Mouse (Mus musculus): ENCODE data around the gene Slc22a12. TPM values are rescaled to one million over a fixed set of nuclear protein-coding genes. Genes with fewer than 3 reads are reported as not detected.

Gene Slc22a12
- polyA plus RNA-seq, 1 experiment = not detected

GRCm38 (mm10) chr19:6507393-6507792, 35.4 kb downstream of the Slc22a12 start:
- no peak overlapping the region for H3K4me3 ChIP-seq (ENCODE audit: insufficient read depth, low read length)
- H3K27ac ChIP-seq (ENCODE audit: insufficient read depth, low read length) = no peak overlapping the region
- no peaks in the 10 kb centered on the region for H3K4me1 ChIP-seq (ENCODE audit: control insufficient read depth, insufficient read depth, low read length)
- TF ChIP-seq CTCF (IDR thresholded peaks at IDR 0.05; ENCODE audit: borderline replicate concordance, insufficient read depth, low read length) (no peak), POLR2A (IDR thresholded peaks at IDR 0.05; ENCODE audit: low read depth, low read length) (no peak)

GRCm38 (mm10) chr19:6504656-6505045, 38.2 kb downstream of the Slc22a12 start:
- Histone ChIP-seq H3K4me3 (ENCODE audit: insufficient read depth, low read length) (no peak overlapping the region), H3K4me1 (ENCODE audit: control insufficient read depth, insufficient read depth, low read length) (no peaks in the 10 kb centered on the region), H3K27ac (ENCODE audit: insufficient read depth, low read length) (no peak overlapping the region)
- TF ChIP-seq CTCF (IDR thresholded peaks at IDR 0.05; ENCODE audit: borderline replicate concordance, insufficient read depth, low read length) = no peak
- no peak for TF ChIP-seq POLR2A (IDR thresholded peaks at IDR 0.05; ENCODE audit: low read depth, low read length)

- Histone ChIP-seq H3K27ac (ENCODE audit: insufficient read depth, low read length) (no peak overlapping the region), H3K4me3 (ENCODE audit: insufficient read depth, low read length) (no peak overlapping the region), H3K4me1 (ENCODE audit: control insufficient read depth, insufficient read depth, low read length) (no peaks in the 10 kb centered on the region)
- TF ChIP-seq CTCF (IDR thresholded peaks at IDR 0.05; ENCODE audit: borderline replicate concordance, insufficient read depth, low read length) = no peak
- no peak for TF ChIP-seq POLR2A (IDR thresholded peaks at IDR 0.05; ENCODE audit: low read depth, low read length)
Measured at GRCm38 (mm10) chr19:6503926-6504655, 38.7 kb downstream of the Slc22a12 start.

GRCm38 (mm10) chr19:6502543-6503319, 40.1 kb downstream of the Slc22a12 start:
- no peak overlapping the region for H3K4me3 ChIP-seq (ENCODE audit: insufficient read depth, low read length)
- TF ChIP-seq POLR2A (IDR thresholded peaks at IDR 0.05; ENCODE audit: low read depth, low read length) (no peak), CTCF (IDR thresholded peaks at IDR 0.05; ENCODE audit: borderline replicate concordance, insufficient read depth, low read length) (no peak)
- no peak overlapping the region for H3K27ac ChIP-seq (ENCODE audit: insufficient read depth, low read length)
- no peaks in the 10 kb centered on the region for H3K4me1 ChIP-seq (ENCODE audit: control insufficient read depth, insufficient read depth, low read length)

- TF ChIP-seq POLR2A (IDR thresholded peaks at IDR 0.05; ENCODE audit: low read depth, low read length) (no peak), CTCF (IDR thresholded peaks at IDR 0.05; ENCODE audit: borderline replicate concordance, insufficient read depth, low read length) (no peak)
- Histone ChIP-seq H3K4me1 (ENCODE audit: control insufficient read depth, insufficient read depth, low read length) (no peaks in the 10 kb centered on the region), H3K4me3 (ENCODE audit: insufficient read depth, low read length) (no peak overlapping the region), H3K27ac (ENCODE audit: insufficient read depth, low read length) (no peak overlapping the region)
Measured at GRCm38 (mm10) chr19:6502035-6502541, 40.7 kb downstream of the Slc22a12 start.

- Histone ChIP-seq H3K4me3 (ENCODE audit: insufficient read depth, low read length) (no peak overlapping the region), H3K27ac (ENCODE audit: insufficient read depth, low read length) (no peak overlapping the region), H3K4me1 (ENCODE audit: control insufficient read depth, insufficient read depth, low read length) (no peaks in the 10 kb centered on the region)
- TF ChIP-seq CTCF (IDR thresholded peaks at IDR 0.05; ENCODE audit: borderline replicate concordance, insufficient read depth, low read length) (no peak), POLR2A (IDR thresholded peaks at IDR 0.05; ENCODE audit: low read depth, low read length) (no peak)
Measured at GRCm38 (mm10) chr19:6500636-6501025, 42.2 kb downstream of the Slc22a12 start.

- H3K27ac ChIP-seq (ENCODE audit: insufficient read depth, low read length) = no peak overlapping the region
- TF ChIP-seq CTCF (IDR thresholded peaks at IDR 0.05; ENCODE audit: borderline replicate concordance, insufficient read depth, low read length) = no peak
- no peak for TF ChIP-seq POLR2A (IDR thresholded peaks at IDR 0.05; ENCODE audit: low read depth, low read length)
- no peak overlapping the region for H3K4me3 ChIP-seq (ENCODE audit: insufficient read depth, low read length)
- H3K4me1 ChIP-seq (ENCODE audit: control insufficient read depth, insufficient read depth, low read length) = no peaks in the 10 kb centered on the region
Measured at GRCm38 (mm10) chr19:6499860-6500635, 42.8 kb downstream of the Slc22a12 start.

- Histone ChIP-seq H3K4me3 (ENCODE audit: insufficient read depth, low read length) (no peak overlapping the region), H3K4me1 (ENCODE audit: control insufficient read depth, insufficient read depth, low read length) (no peaks in the 10 kb centered on the region), H3K27ac (ENCODE audit: insufficient read depth, low read length) (no peak overlapping the region)
- no peak for TF ChIP-seq CTCF (IDR thresholded peaks at IDR 0.05; ENCODE audit: borderline replicate concordance, insufficient read depth, low read length)
- no peak for TF ChIP-seq POLR2A (IDR thresholded peaks at IDR 0.05; ENCODE audit: low read depth, low read length)
Measured at GRCm38 (mm10) chr19:6498350-6499131, 44.3 kb downstream of the Slc22a12 start.

- Histone ChIP-seq H3K4me1 (ENCODE audit: control insufficient read depth, insufficient read depth, low read length) (no peaks in the 10 kb centered on the region), H3K27ac (ENCODE audit: insufficient read depth, low read length) (no peak overlapping the region), H3K4me3 (ENCODE audit: insufficient read depth, low read length) (no peak overlapping the region; the same call in 1 of the 2 replicates)
- TF ChIP-seq POLR2A (IDR thresholded peaks at IDR 0.05; ENCODE audit: low read depth, low read length) (no peak), CTCF (IDR thresholded peaks at IDR 0.05; ENCODE audit: borderline replicate concordance, insufficient read depth, low read length) (no peak)
Measured at GRCm38 (mm10) chr19:6497803-6498202, 45.0 kb downstream of the Slc22a12 start.

Measured in embryonic fibroblast, embryonic 13.5 days (primary cell).